Mouse (Mus musculus): Measurements from ENCODE around the gene Ptpn7.
"Not testable (repeated sequence)": the region's sequence is repeated elsewhere in the genome, so short reads cannot be mapped to it uniquely, and the experiment has no call there.

Ptpn7 gene

GRCm38 (mm10) chr1:135185936-135186335, 53.4 kb downstream of the Ptpn7 start:
- DNase-seq (ENCODE audit: low read depth, low spot score): no peak

GRCm38 (mm10) chr1:135186427-135186826, 53.9 kb downstream of the Ptpn7 start:
- no peak for DNase-seq (ENCODE audit: low read depth, low spot score)

DNA sequence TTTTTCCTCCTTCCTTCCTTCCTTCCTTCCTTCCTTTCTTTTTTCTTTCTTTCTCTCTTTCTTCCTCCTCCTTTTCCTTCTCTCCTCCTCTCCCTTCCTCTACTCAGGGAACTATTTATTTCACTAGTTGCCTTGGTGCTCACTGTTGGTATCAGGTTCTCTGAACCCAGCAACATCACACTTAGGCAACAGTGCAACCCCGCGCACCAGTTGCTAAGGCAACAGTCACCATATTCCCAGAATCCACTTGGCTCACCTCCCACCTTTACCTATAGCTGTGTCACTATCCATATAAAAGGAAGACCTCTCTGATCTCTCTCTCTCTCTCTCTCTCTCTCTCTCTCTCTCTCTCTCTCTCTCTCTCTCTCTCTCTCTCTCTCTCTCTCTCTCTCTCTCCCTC, 54.5 kb downstream of the Ptpn7 start:
- DNase-seq (ENCODE audit: low read depth, low spot score): not testable (repeated sequence)

- DNase-seq (ENCODE audit: low read depth, low spot score): no peak
These were observed 55.7 kb downstream of the Ptpn7 start for GRCm38 (mm10) chr1:135188197-135188596.

DNA sequence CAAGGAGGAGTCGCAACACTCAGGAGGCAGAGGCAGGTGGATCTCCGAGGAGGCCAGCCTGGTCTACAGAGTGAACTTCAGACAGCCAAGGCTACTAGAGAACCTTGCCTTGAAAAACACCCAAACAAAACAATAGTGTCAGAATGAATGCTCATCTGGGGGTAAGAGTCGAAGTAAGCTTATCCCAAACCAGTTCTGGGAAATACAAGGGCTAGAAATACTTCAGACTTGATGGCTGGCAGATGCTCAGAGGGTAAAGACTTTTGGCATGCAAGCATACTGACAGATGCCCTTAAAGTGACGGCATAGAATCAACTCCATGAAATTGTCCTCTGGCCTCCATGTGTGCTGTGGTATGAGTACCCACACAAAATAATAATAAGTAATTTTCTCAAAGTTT, 56.7 kb downstream of the Ptpn7 start:
- no peak for DNase-seq (ENCODE audit: low read depth, low spot score)

DNA sequence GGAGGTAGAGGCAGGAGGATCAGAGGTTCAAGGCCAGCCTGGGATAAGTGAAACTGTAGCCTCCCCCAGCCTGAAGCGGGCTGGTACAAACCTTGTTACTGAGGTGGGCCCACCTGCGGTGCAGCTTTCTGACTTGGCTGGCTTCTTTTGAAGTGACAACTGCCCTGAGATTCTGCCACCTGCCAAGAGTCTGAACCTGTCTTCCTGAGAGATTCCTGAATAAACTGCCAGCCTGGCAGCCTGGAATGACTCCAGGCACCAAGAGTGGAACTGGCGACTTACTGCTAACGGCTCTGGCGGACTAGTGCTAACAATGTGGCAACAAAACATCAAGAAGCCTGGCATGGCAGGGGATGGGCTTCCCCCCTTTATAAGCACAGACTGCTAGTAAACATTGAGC, 61.8 kb downstream of the Ptpn7 start:
- DNase-seq (ENCODE audit: low read depth, low spot score): not testable (repeated sequence)

All from CD4-positive helper T cell, adult 2 months (primary cell).